Mouse (Mus musculus) cortical plate, adult 2 months (tissue): ENCODE results near the gene Diras2.

Experiments
- CTCF ChIP-seq: fragments of 200-500 bp; IDR thresholded peaks from 2 replicates; pipeline ENCODE4 v1.5.1; 2011; ENCODE audit warnings: mild to moderate bottlenecking, control low read depth, low read length; ENCODE audit not compliant: insufficient read depth; ENCODE audit errors: extremely low read depth
- POLR2A ChIP-seq: fragments of 200-500 bp; IDR thresholded peaks from 2 replicates; pipeline ENCODE4 v1.6.1; 2011; ENCODE audit warnings: mild to moderate bottlenecking, low read length, control low read depth; ENCODE audit not compliant: insufficient read depth; ENCODE audit errors: extremely low read depth

GRCm38 (mm10) chr13:52546288-52546687, 15.2 kb upstream of the Diras2 start:
- TF ChIP-seq CTCF (no peak), POLR2A (no peak)
